Mouse (Mus musculus) kidney, adult 2 months (tissue): ENCODE results near the gene Gja8.

ENCODE experiments used
- CTCF ChIP-seq: fragments of 200-500 bp; conservative IDR thresholded peaks from 2 replicates; pipeline ENCODE4 v1.5.1; 2011; ENCODE audit warnings: low read depth, mild to moderate bottlenecking, control low read depth, low read length, moderate library complexity, mixed read lengths; ENCODE audit not compliant: insufficient read depth, insufficient read length
- POLR2A ChIP-seq: fragments of 200-500 bp; IDR thresholded peaks from one replicate; pipeline ENCODE4 v1.6.1; 2011; ENCODE audit warnings: low read depth, low read length, control low read depth

DNA sequence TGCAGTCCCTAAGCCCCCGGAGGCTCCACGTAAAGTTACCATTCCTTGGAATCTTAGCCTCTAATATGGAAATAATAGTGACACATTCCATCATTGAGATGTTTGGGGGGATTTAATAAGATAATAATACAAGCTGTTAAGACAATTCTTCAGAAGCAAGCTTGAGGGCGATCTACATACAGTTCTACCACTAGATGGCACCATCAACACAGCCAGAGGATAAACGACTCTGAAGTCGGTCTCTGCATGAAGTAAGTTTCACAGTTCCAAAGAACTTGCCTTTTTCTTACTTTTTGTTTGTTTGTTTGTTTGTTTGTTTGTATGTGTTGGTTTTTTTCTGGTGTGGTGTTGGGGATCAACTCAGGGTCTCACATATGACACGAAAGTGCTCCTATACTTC is 10.4 kb upstream of the Gja8 start:
- TF ChIP-seq CTCF, result peak; percentile 40; the same call in 1 of the 2 replicates
- no peak for TF ChIP-seq POLR2A
